Mouse (Mus musculus): ENCODE results near the gene Vasp.

Gene Vasp

GRCm38 (mm10) chr7:19271238-19272172, at the start of gene Vasp:
TSS of gene Vasp (minus strand) at chr7:19271817.
- peak; percentile 74 for DNase-seq (ENCODE audit: low read depth, low spot score)

DNA sequence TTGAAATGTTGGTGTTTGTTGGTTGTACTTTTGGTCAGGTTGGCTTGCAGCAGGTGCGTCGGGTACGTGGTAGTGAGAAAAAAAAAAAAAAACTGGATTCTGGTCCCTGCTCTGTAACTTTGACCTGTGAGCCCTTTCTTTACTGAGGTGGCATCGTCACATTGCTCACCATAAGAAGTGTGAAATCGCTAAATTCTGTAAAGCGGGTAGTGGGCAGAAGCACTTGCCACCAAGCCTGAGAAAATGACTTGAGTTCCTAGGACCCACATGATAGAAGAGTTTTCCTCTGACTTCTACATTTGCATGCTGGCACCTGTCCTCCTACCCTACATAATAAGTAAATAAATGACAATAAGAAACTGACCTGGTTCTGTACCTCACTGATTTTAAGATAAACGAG, 49.0 kb upstream of the Vasp start:
- no peak for DNase-seq (ENCODE audit: low read depth, low spot score)

DNA sequence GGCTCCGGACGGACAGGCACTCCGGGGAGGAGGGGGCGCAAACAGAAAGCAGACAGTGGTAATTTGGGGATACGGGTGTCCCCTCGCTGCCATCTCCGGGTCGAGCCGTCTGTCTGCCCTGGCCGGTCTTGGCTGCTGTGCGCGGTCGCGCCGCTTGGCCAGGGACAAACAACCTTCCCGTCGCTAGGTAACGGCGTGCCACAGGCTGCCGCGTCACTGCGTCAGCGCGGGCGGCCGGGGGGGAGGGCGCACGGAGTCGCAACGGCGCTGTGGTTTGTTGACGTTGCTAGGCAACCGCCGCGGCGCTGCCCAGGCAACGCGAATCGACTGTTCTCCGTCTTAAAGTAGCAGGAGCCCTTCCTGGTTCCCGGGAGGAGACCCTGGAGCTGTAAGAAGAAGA, 48.3 kb upstream of the Vasp start:
- peak; percentile 53 for DNase-seq (ENCODE audit: low read depth, low spot score)

- no peak for DNase-seq (ENCODE audit: low read depth, low spot score)
Measured at GRCm38 (mm10) chr7:19319458-19319857, 47.8 kb upstream of the Vasp start.

DNA sequence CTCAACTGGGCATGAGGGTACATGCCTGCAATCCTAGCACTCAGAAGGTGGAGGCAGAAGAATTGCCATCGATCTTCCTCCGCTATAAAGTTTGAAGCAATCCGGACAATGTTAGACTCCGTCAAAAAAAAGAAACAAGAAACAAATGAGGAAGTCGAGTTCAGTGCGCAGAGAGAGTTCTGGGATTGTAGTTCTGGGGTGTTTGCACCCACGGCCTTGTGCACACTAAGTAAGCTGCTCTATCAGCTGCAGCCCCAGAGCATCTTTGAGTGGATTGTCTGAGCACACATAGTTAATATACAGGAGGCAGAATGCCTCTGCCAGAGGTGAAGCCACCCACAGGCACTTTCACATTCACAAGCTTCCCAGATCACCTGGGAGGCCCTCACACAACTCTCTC, 47.1 kb upstream of the Vasp start:
- no peak for DNase-seq (ENCODE audit: low read depth, low spot score)

- DNase-seq (ENCODE audit: low read depth, low spot score) = no peak
Measured at GRCm38 (mm10) chr7:19318201-19318600, 46.6 kb upstream of the Vasp start.

GRCm38 (mm10) chr7:19316451-19317161, 45.0 kb upstream of the Vasp start:
- no peak for DNase-seq (ENCODE audit: low read depth, low spot score)

DNA sequence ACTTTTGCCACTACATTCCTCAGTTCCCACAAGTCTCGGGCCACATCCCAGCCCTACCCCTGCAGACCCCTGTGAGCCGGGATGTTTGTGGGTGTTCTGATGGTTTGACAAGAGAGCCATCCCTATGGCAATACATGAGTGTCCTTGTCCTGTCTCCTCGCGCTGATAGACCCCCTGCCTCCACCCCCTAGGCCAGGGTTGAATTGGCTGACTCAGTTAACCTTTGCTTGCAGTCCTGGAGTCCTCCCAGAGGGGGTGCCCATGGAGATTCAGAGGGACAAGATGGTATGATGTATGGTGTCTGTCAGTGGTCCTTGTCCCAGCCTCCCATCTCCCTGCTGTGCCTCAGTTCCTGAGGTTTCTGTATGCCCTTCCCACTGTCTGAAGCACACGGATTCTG, 42.4 kb upstream of the Vasp start:
- DNase-seq (ENCODE audit: low read depth, low spot score) = no peak

DNA sequence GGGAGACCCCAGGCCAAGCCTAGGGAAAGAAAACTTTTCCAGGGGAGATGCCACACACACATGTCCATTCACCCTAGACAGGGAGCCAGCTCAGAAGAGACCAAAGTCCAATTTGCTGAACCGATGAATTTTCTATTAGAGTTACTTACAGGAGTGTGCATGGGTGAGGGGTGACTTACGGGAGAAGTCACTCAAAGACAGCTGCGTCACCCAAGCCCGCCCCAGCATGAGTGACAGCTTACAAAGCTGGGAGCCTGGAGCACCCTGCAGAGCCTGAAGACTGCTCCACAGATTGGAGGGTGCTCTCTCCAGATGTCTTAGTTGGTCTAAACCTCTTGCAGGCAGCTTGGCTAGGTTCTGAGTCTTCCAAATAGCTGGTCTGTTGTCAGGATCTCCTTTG, 40.4 kb upstream of the Vasp start:
- no peak for DNase-seq (ENCODE audit: low read depth, low spot score)

GRCm38 (mm10) chr7:19309884-19310641, 38.4 kb upstream of the Vasp start, which contains the start of gene Fosb:
TSS of gene Fosb (minus strand) at chr7:19310051.
- DNase-seq (ENCODE audit: low read depth, low spot score) = peak; percentile 80

- no peak for DNase-seq (ENCODE audit: low read depth, low spot score)
Measured at GRCm38 (mm10) chr7:19309278-19309883, 37.8 kb upstream of the Vasp start.

GRCm38 (mm10) chr7:19308454-19309277, 37.0 kb upstream of the Vasp start:
- peak; percentile 66 for DNase-seq (ENCODE audit: low read depth, low spot score)

- no peak for DNase-seq (ENCODE audit: low read depth, low spot score)
Measured at GRCm38 (mm10) chr7:19307739-19308453, 36.3 kb upstream of the Vasp start.

GRCm38 (mm10) chr7:19306819-19307738, 35.5 kb upstream of the Vasp start:
- no peak for DNase-seq (ENCODE audit: low read depth, low spot score)

DNA sequence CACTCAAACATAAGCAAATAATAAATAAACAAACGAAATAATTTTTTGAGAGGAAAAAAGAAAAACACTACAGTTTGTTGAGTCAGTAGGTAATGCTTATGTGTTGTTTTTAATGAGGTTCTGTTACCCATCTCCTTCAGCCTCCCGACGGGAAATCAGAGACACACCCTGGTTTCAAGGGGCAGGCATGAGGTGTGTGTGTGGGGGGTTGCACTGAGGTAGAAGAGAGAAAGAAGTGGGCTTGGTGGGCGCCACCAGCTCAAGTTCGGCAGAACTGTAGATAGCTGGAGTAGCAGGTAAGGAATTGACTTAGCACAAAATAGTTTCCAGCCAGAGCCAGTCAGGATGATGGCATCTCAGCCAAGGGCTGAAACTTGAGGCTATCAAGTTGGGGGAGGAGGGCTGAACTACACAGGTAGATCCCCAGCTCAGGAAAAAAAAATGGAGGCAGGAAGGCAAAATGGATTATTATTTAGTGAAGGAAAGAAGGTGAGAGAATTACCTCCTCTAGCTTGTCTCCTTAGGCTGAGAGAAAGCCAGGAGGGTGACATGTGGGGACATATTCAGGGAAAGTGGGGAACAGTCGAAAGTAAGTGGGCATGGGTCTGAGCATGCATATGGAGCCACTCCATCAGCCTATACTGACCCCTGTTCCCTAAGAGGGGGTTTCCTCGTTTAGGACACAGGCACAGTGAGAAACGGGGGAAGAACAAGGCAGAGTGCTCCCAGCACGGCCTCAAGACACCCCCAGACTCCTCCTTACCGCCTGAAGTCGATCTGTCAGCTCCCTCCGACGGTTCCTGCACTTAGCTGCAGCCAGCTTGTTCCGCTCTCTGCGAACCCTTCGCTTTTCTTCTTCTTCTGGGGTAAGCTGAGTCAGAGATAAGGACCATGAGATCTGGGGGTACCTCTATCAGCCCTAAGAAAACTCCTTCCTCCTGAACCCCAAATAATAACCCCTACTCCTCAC, 34.5 kb upstream of the Vasp start:
- DNase-seq (ENCODE audit: low read depth, low spot score) = no peak

DNA sequence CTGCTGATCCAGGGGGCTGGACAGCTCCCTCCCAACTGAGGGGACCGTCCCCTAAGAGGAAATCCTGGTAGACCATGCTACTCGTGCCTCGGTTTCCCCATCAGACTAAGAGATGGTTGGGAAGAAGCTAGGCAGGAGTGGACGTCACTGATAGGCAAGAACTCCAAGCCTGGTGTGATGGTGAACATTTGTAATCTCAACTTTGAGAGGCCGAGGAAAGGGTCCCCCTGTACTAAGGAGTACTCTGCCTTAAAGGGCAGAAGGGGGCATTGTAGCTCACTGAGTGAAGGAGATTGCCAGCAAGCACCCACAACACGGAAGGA, 33.8 kb upstream of the Vasp start:
- no peak for DNase-seq (ENCODE audit: low read depth, low spot score)

DNA sequence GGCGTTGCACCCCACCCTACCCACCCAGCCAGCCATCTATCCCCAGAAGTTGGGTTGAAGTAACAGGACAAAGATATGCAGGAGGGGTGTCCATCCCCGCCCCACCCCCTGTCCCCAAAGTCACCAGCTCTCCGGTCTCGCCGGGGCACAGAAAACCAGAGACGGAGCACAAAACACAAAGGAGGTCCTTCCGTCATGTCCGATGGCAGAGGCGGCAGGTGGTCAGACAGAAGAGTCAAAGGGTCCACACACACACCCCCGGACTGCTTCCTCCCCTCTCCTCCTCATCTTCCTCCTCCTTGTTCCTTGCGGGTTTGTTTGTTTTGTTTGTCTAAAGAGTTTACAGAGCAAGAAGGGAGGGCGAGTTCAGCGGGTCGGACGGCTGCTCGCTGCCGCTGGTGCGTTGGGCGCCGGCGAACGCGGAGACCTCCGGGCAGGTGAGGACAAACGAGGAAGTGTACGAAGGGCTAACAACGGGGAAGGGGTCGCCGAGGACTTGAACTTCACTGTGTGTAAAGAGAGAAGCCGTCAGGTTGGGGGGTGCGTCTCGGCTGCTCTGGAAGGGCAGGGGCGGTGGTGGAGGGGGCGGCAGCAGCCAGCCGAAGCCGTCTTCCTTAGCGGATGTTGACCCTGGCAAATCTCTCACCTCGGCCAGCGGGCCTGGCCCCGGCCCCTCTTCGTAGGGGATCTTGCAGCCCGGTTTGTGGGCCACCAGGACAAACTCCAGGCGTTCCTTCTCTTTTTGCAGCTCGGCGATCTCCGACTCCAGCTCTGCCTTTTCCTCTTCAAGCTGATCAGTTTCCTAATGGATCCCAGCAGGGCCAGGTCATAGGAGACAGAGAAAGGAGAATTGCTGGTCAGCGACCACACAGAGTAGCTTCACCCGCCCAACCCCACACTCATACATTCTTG, 33.1 kb upstream of the Vasp start:
- no peak for DNase-seq (ENCODE audit: low read depth, low spot score)
